Mouse (Mus musculus) stomach, postnatal 0 days (tissue): ENCODE data around the gene Dhx32.

Experiments
- CTCF ChIP-seq: IDR thresholded peaks from 2 replicates; pipeline ENCODE4 v1.5.1; 2016; ENCODE audit warnings: antibody characterized with exemption, low read depth, mild to moderate bottlenecking, moderate library complexity
- EP300 ChIP-seq: optimal IDR thresholded peaks from 2 replicates; pipeline ENCODE3; 2016; ENCODE audit warnings: antibody characterized with exemption

GRCm38 (mm10) chr7:133782717-133783435 lies at the start of gene Dhx32:
- TF ChIP-seq EP300 (no peak), CTCF (peak; percentile 89)
